Comparison of ENCODE assay signal across 8 mouse cellular contexts in genomic region chrX:77638076-77638475, GRCm38 (mm10).
DNase-seq lines count a peak whose midpoint lies in the region; ATAC-seq and TF ChIP-seq lines count a peak whose summit lies in the region.

No protein-coding gene starts in this region.

- H3K4me3 ChIP-seq in midbrain, embryonic 12.5 days = no peak overlapping the region
- H3K4me3 ChIP-seq in midbrain, embryonic 10.5 days = no peak overlapping the region
- H3K4me3 ChIP-seq in hindbrain, postnatal 0 days (ENCODE audit: low read length) = no peak overlapping the region
- H3K4me3 ChIP-seq in limb, embryonic 13.5 days = no peak overlapping the region

- H3K27me3 ChIP-seq in midbrain, embryonic 12.5 days = no peaks in the 10 kb centered on the region
- H3K27me3 ChIP-seq in midbrain, embryonic 10.5 days (ENCODE audit: low read depth, poor library complexity, severe bottlenecking) = no peaks in the 10 kb centered on the region
- no peaks in the 10 kb centered on the region for H3K27me3 ChIP-seq in hindbrain, postnatal 0 days (ENCODE audit: insufficient read depth, low read length)
- no peaks in the 10 kb centered on the region for H3K27me3 ChIP-seq in limb, embryonic 13.5 days

- H3K36me3 ChIP-seq in midbrain, embryonic 12.5 days = no peaks in the 10 kb centered on the region
- H3K36me3 ChIP-seq in midbrain, embryonic 10.5 days = peaks cover 20% of the 10 kb centered on the region; the same call in 1 of the 2 replicates
- H3K36me3 ChIP-seq in hindbrain, postnatal 0 days (ENCODE audit: insufficient read depth, low read length) = no peaks in the 10 kb centered on the region
- no peaks in the 10 kb centered on the region; the same call in 1 of the 2 replicates for H3K36me3 ChIP-seq in limb, embryonic 13.5 days

- 21% methylated on average over 3 of the region's 3 CpGs for WGBS in midbrain, embryonic 12.5 days
- WGBS in midbrain, embryonic 10.5 days = 32% methylated on average over 3 of the region's 3 CpGs
- WGBS in hindbrain, postnatal 0 days = 13% methylated on average over 3 of the region's 3 CpGs
- 11% methylated on average over 3 of the region's 3 CpGs for WGBS in limb, embryonic 13.5 days

- H3K27ac ChIP-seq in midbrain, embryonic 12.5 days (replicated peaks) = no peak overlapping the region
- no peak overlapping the region for H3K27ac ChIP-seq in midbrain, embryonic 10.5 days (replicated peaks)
- no peak overlapping the region for H3K27ac ChIP-seq in hindbrain, postnatal 0 days
- H3K27ac ChIP-seq in limb, embryonic 13.5 days = no peak overlapping the region

- no peaks in the 10 kb centered on the region for H3K9me3 ChIP-seq in midbrain, embryonic 12.5 days
- no peaks in the 10 kb centered on the region for H3K9me3 ChIP-seq in midbrain, embryonic 10.5 days (replicated peaks)
- no peaks in the 10 kb centered on the region for H3K9me3 ChIP-seq in hindbrain, postnatal 0 days (ENCODE audit: low read length)
- no peaks in the 10 kb centered on the region for H3K9me3 ChIP-seq in limb, embryonic 13.5 days

- ATAC-seq in midbrain, embryonic 12.5 days (ENCODE audit: low FRiP score, low read depth) = 0 out of 2 replicates have a peak, but pooled peaks have one; percentile 23
- ATAC-seq in hindbrain, postnatal 0 days = peak; percentile 69
- ATAC-seq in limb, embryonic 13.5 days (ENCODE audit: low FRiP score, low read depth) = peak; percentile 59; the same call in 1 of the 2 replicates

- H3K9ac ChIP-seq in midbrain, embryonic 12.5 days (replicated peaks) = no peak overlapping the region
- no peak overlapping the region for H3K9ac ChIP-seq in hindbrain, postnatal 0 days (replicated peaks; ENCODE audit: low read length)
- no peak overlapping the region for H3K9ac ChIP-seq in limb, embryonic 13.5 days

- no peak overlapping the region for H3K4me2 ChIP-seq in midbrain, embryonic 12.5 days (replicated peaks)
- H3K4me2 ChIP-seq in hindbrain, postnatal 0 days (ENCODE audit: low read depth, low read length) = no peak overlapping the region
- no peak overlapping the region for H3K4me2 ChIP-seq in limb, embryonic 13.5 days (replicated peaks)

- no peaks in the 10 kb centered on the region for H3K4me1 ChIP-seq in midbrain, embryonic 12.5 days
- no peaks in the 10 kb centered on the region for H3K4me1 ChIP-seq in midbrain, embryonic 10.5 days
- no peaks in the 10 kb centered on the region for H3K4me1 ChIP-seq in hindbrain, postnatal 0 days (ENCODE audit: insufficient read depth, low read length)
- no peaks in the 10 kb centered on the region for H3K4me1 ChIP-seq in limb, embryonic 13.5 days

- DNase-seq in adrenal gland, adult 2 months = peak; percentile 52
- no peak for DNase-seq in adrenal gland, postnatal 25 days
- DNase-seq in midbrain, embryonic 10.5 days (ENCODE audit: low spot score) = no peak
- peak; percentile 53 to 59 for DNase-seq in cerebellum, adult 18-20 months
- DNase-seq in hindbrain, postnatal 0 days (ENCODE audit: low spot score) = peak; percentile 79
- DNase-seq in right cerebral cortex, postnatal 10 days (ENCODE audit: low spot score in 2 of 2) = peak; percentile 49 to 55

- peak; percentile 71 for TF ChIP-seq CTCF in hindbrain, postnatal 0 days (IDR thresholded peaks at IDR 0.05; ENCODE audit: low read depth)

Comparison
In these comparisons a context has a peak if more than half of its experiments do, and no peak if none do; other contexts are left out.
1. DNase-seq: peak in adrenal gland, adult 2 months (single experiment), cerebellum, adult 18-20 months (2 of 2), hindbrain, postnatal 0 days (single experiment) and right cerebral cortex, postnatal 10 days (2 of 2); none in adrenal gland, postnatal 25 days (single experiment) and midbrain, embryonic 10.5 days (single experiment).
2. Peak in every context shown above with its lines, with median percentiles within 50 percentile points of each other: ATAC-seq.